Mouse (Mus musculus): ENCODE data around the gene Rexo1. TPM values are rescaled to one million over a fixed set of nuclear protein-coding genes. Genes with fewer than 3 reads are reported as not detected.

Rexo1 gene
- polyA plus RNA-seq, 1 experiment from 2014 or later: 17.7 TPM

DNA sequence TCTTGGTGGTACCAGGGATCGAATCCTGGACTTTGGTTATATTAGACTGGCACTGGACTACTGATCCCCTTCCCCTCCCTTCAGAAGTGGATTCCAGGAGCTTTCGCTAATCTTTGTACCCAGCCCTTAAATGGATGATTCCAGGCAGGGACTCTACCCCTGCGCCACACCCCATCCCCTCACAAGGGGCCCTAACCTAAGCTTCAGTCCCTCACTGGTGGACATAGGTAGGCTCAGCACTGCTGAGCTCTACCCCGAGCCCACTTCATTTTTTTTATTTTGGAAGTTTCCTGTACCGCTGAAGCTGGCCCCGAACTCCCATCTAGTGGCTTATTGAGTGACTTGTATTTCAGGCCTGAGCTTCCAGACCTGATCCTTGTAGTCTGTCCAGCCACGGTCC, 42.0 kb upstream of the Rexo1 start:
- H3K27me3 ChIP-seq (replicated peaks): no peaks in the 10 kb centered on the region
- H3K9me3 ChIP-seq: no peaks in the 10 kb centered on the region
- peak overlapping the region; percentile 87 for H3K27ac ChIP-seq (replicated peaks)
- WGBS: 28% methylated on average over 7 of the region's 7 CpGs
- peak overlapping the region; percentile 94 for H3K4me2 ChIP-seq
- peaks cover 26% of the 10 kb centered on the region for H3K36me3 ChIP-seq
- H3K9ac ChIP-seq: peak overlapping the region; percentile 89
- peak overlapping the region; percentile 87 for H3K4me3 ChIP-seq
- ATAC-seq (ENCODE audit: extremely low read depth, insufficient number of reproducible peaks, low FRiP score, low TSS enrichment): no peak
- H3K4me1 ChIP-seq: peaks cover 30% of the 10 kb centered on the region

DNA sequence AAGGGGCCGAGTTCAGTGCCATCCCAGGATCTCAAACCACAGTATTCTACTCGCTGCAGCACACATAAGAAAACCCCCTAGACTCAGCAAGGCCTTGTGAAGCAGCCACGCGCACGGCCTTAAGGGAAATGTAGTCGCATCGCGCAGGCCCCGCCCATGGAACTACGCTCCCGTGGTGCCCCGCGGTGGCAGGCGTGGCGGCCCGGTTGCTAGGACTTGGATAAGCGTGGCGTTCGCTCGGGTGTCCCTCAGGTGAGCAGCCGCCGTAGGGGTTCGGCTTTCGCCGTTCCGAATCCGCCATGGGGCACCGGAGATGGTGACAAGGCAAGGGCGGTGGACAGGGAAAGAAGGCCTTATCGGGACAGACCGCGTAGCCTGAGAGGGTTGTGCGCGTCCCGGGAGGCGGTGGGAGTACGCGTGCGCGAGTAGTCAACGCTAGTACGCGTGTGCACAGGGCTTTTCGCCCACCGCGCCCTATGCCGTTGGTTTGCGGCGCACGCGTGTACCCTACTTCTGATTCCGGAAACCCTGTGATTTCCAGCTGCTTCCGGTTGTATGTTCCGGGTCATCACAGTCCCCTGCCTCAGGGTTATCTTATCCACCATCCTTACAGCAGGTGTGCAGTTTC, 41.5 kb upstream of the Rexo1 start, which contains the start of the genes Scamp4 and Adat3:
Gene Scamp4 (plus strand): TSS at position 175 of the 628 bp plus-strand sequence.
Gene Adat3 (plus strand): TSS at position 183 of the 628 bp plus-strand sequence.
- peak; percentile 80 for ATAC-seq (ENCODE audit: extremely low read depth, insufficient number of reproducible peaks, low FRiP score, low TSS enrichment)
- Histone ChIP-seq H3K9ac (peak within 1 kb of the TSS; percentile 89), H3K9me3 (no peaks in the 10 kb centered on the region), H3K27me3 (replicated peaks) (no peaks in the 10 kb centered on the region), H3K4me2 (peak within 1 kb of the TSS; percentile 94), H3K27ac (replicated peaks) (peak within 1 kb of the TSS; percentile 87), H3K4me1 (peaks cover 30% of the 10 kb centered on the region), H3K36me3 (peaks cover 21% of the 10 kb centered on the region), H3K4me3 (peak within 1 kb of the TSS; percentile 87)
- WGBS: under 1% methylated on average over 54 of the region's 54 CpGs

DNA sequence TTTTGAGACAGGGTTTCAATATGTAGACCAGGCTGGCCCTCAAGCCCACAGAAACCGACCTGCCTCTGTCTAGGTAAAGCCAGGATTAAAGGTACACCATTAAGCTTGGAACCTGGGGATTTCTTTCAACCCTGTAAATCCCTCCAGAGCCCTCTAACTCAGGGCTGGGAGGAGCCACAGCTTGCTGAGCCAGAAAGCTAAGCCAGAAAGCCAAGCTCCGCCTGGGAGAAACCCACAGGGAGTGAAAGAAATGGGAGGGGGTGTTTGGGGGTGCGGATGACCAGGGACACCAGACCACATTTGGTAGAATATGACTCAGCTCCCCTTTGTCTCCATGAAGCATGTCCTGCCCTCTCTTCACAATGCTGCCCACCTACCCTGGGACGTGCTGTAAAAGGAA, 35.0 kb upstream of the Rexo1 start:
- Histone ChIP-seq H3K4me1 (no peaks in the 10 kb centered on the region), H3K4me3 (no peak overlapping the region), H3K4me2 (no peak overlapping the region), H3K9me3 (no peaks in the 10 kb centered on the region), H3K36me3 (no peaks in the 10 kb centered on the region), H3K27ac (replicated peaks) (no peak overlapping the region), H3K9ac (no peak overlapping the region), H3K27me3 (replicated peaks) (no peaks in the 10 kb centered on the region)
- WGBS: 34% methylated on average over 4 of the region's 4 CpGs
- no peak for ATAC-seq (ENCODE audit: extremely low read depth, insufficient number of reproducible peaks, low FRiP score, low TSS enrichment)

DNA sequence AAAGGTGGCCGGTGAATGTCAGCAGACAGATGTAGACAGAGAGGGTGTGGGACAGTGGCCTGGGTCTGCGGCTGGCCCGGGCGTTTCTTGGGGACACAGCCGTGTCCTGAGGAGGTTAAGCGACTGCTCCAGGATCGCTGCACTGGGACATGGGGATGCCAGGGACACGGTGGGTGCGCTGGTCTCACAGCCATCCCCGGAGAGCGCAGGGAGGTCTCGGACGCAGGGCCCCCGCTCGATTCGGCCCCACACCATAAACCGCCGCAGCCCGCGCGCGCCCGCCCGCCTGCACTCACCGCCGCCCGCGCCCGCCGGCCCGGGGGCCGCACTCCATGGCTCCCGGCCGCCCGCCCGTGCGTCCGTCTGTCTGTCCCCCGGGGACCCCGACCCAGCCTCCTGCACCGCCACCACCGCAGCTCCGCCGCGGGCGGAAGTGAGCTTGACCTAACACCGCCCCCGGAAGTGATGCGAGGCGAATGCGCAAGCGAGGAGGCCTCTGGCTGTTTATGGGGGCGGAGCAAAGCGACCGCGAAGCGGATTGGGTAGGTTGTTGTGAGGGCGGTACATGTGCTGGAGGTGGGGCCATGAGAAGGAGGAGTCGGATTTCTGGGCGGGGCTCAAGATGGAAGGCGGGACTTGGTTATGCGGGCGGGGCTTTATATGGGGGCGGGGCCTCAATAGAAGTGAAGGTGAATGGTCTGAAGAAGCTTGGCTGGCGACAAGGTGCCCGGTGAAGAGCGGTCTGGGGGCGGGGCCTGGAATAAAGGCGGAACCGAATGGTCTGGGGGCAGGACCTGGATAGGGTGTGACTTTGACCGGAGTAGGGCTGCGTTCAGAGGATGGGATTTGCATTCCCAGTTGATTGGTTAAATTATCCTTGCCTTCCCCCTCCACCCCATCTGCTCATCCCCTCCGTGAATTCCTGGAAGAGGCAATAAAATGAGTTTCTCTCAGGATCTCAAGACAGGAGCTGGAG, 28.8 kb upstream of the Rexo1 start, which contains the start of gene Abhd17a:
Gene Abhd17a (minus strand): TSS at position 463 of the 976 bp plus-strand sequence.
- H3K4me1 ChIP-seq: peaks cover 39% of the 10 kb centered on the region
- peak within 1 kb of the TSS; percentile 92 for H3K4me3 ChIP-seq
- peak within 1 kb of the TSS; percentile 98 for H3K4me2 ChIP-seq
- peak within 1 kb of the TSS; percentile 67 for H3K27ac ChIP-seq (replicated peaks)
- peak within 1 kb of the TSS; percentile 92 for H3K9ac ChIP-seq
- H3K27me3 ChIP-seq (replicated peaks): no peaks in the 10 kb centered on the region
- whole genome bisulfite sequencing: under 1% methylated on average over 73 of the region's 73 CpGs
- H3K9me3 ChIP-seq: no peaks in the 10 kb centered on the region
- ATAC-seq (ENCODE audit: extremely low read depth, insufficient number of reproducible peaks, low FRiP score, low TSS enrichment): peak; percentile 91
- H3K36me3 ChIP-seq: peaks cover 16% of the 10 kb centered on the region

DNA sequence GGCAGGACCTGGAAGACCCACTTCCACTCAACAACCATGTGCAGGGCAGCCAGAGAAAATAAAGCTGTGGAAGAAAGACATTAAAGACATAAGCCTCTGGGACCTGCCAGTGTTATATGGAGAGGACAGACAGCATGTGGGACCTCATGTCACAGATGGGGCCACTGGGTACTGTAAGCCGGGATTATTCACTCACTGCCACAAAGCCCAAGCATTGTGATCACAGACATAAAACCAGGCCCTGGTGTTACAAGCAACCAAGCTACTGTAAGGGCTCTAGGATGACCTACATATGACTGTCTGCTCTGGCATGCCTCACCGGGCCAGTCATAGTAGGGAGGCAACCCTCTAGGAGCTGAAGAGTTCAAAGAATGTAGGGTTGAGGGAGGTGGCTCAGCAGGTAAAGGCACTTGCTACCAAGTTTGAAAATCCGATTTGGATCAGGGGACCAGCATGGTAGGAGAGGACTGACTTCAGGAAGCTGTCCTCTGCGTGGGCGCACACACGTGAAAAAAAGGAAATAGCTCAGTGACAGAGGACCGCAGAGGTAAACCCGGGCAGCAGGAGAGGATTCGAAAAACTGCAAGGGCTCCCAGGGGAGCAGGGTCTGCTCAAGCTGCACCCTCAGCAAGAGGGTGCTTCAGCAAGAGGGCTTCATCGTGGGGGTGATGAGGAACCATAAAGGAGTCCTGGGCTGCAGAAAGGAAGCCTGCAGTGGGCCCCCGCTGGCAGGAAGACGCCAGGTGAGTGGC, 27.9 kb upstream of the Rexo1 start:
- 10% methylated on average over 12 of the region's 12 CpGs for WGBS
- Histone ChIP-seq H3K4me3 (peak overlapping the region; percentile 92), H3K27me3 (replicated peaks) (no peaks in the 10 kb centered on the region), H3K4me2 (peak overlapping the region; percentile 98), H3K4me1 (peaks cover 48% of the 10 kb centered on the region), H3K36me3 (peaks cover 25% of the 10 kb centered on the region), H3K9ac (peak overlapping the region; percentile 92), H3K27ac (replicated peaks) (peak overlapping the region; percentile 67), H3K9me3 (no peaks in the 10 kb centered on the region)
- ATAC-seq (ENCODE audit: extremely low read depth, insufficient number of reproducible peaks, low FRiP score, low TSS enrichment): no peak

DNA sequence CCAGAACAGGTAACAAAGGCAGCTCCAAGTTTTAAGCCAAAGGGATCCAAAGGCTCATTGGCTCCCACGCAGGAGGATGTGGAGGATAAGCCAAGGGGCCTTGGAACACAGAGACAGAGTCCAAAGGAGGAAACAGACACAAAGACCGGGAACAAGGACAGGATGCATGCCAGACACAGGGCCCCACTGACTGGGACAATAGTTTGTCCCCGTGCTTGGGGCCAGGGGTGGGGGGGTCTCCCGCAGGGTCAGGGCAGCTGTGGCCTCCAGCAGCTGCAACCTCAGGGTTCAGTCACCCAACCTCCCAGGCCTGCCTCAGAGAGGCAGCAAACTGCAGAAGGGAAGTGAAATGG, 25.9 kb upstream of the Rexo1 start:
- H3K9me3 ChIP-seq: no peaks in the 10 kb centered on the region
- peak overlapping the region; percentile 50 for H3K4me2 ChIP-seq
- ATAC-seq (ENCODE audit: extremely low read depth, insufficient number of reproducible peaks, low FRiP score, low TSS enrichment): no peak
- peak overlapping the region; percentile 86 for H3K27ac ChIP-seq (replicated peaks)
- 45% methylated on average over 4 of the region's 4 CpGs for WGBS
- peaks cover 42% of the 10 kb centered on the region for H3K36me3 ChIP-seq
- H3K9ac ChIP-seq: peak overlapping the region; percentile 64
- H3K4me3 ChIP-seq: peak overlapping the region; percentile 24
- H3K4me1 ChIP-seq: peaks cover 55% of the 10 kb centered on the region
- no peaks in the 10 kb centered on the region for H3K27me3 ChIP-seq (replicated peaks)

DNA sequence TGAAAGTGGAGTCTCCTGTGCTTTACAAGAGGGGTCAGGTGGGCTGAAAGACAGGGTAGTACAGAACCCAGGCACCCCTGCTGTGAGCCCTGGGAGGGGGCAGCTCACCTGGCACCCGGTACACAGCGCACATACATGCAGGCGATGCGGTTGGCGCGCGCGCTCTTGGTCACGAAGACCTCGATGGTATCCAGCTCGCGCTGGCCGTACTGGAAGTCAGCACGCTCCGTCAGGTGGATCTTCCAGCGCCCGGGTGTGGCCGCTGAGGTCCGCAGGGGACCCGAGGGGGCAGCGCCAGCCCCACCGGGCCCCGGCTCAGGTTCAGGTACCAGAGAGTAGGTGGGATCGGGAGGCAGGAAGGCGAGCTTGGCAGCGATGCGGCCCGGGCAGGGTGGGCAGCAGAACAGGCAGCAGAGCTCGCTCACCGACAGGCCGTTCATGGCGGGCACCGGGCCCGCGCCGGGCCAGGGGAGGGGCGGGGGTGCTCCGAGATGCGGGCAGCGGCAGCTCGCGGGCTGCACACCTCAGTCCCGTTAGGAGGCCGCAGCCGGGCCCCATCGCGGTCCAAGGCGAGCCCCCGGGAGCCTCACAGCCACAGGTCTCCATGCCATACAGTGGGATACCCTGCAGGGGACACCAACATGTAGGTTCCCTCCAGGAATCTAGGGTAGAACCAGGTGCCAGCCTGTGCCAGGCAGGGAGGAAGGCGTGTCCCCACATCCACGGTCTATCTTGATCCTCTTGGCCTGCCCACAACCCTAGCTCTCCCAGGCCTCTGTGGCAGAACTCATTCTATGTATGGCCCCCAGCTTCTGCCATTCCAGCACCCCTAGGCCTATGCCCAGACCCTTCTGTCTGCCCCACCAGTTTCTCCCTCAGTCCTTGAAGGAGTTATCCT, 25.3 kb upstream of the Rexo1 start:
- H3K4me1 ChIP-seq: peaks cover 55% of the 10 kb centered on the region
- peak overlapping the region; percentile 64 for H3K9ac ChIP-seq
- peak overlapping the region; percentile 24 for H3K4me3 ChIP-seq
- H3K9me3 ChIP-seq: no peaks in the 10 kb centered on the region
- H3K4me2 ChIP-seq: peak overlapping the region; percentile 50
- peak overlapping the region; percentile 86 for H3K27ac ChIP-seq (replicated peaks)
- 84% methylated on average over 46 of the region's 51 CpGs for WGBS
- peaks cover 48% of the 10 kb centered on the region for H3K36me3 ChIP-seq
- no peak for ATAC-seq (ENCODE audit: extremely low read depth, insufficient number of reproducible peaks, low FRiP score, low TSS enrichment)
- H3K27me3 ChIP-seq (replicated peaks): no peaks in the 10 kb centered on the region

DNA sequence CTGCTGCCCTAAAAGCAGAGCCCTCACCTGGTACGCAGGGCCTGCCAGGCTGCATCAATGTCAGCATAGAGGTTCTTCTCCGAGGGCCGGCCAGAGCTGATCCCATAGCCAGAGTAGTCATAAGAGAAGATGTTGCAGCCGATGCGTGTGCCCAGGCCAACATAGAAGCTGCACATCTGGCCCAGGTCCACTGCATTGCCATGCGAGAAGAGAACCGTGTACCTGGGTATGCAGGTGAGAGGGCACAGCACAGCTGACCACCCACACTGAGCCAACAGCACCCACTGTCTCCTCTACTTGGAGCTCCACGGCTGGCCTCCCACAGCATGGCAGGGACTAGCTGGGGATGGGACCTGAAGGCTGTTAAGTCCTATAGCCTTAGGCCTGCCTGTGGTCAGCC, 24.2 kb upstream of the Rexo1 start:
- H3K27ac ChIP-seq (replicated peaks): peak overlapping the region; percentile 86; the same call in 1 of the 2 replicates
- H3K36me3 ChIP-seq: peaks cover 55% of the 10 kb centered on the region

DNA sequence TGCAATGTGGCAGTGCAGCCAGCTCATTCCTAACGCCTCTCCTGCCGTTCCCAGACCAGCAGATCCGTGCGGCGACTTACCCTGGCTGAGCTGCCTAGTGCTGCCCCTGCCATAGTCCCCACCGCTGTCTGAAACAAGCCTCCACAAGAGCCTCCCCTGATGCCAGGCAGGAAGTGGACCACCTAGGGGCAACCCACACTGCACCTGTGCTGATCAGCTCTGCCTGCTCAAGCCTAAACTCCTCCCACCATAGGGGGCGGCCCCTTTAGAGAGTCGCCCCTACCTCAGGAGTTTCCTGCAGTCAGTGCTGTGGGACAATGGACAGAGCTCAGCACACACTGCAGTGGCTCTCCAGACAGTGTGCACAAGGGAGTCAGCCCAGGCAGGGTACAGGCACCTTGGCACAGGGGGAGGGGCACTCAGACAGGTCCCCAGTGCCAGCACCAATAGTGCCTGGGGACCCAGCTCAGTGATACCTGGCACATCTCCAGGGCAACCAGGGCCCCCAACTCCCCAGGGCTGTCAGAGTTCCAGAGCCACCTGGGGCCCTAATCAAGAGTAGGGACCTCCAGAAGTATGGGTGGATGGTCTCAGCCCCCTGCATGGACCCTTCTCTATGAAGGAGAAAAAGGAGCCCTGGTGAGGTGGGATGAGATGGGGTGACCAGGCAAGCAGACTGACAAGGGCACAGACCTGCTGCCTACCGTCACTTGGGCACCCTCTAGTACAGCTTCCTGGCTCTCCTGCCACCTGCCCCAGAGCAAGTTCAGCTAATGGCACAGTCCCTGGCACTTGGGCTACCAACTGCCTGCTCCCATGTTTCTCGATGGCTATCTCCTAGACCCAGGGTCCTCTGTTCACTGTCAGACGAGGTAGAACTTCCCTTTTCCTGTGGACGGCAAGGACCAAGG, 23.5 kb upstream of the Rexo1 start:
- peak overlapping the region; percentile 64 for H3K9ac ChIP-seq
- no peak for ATAC-seq (ENCODE audit: extremely low read depth, insufficient number of reproducible peaks, low FRiP score, low TSS enrichment)
- no peak overlapping the region for H3K4me3 ChIP-seq
- no peaks in the 10 kb centered on the region for H3K27me3 ChIP-seq (replicated peaks)
- H3K4me2 ChIP-seq: peak overlapping the region; percentile 50
- H3K36me3 ChIP-seq: peaks cover 55% of the 10 kb centered on the region
- no peaks in the 10 kb centered on the region for H3K9me3 ChIP-seq
- peaks cover 55% of the 10 kb centered on the region for H3K4me1 ChIP-seq
- H3K27ac ChIP-seq (replicated peaks): peak overlapping the region; percentile 2; the same call in 1 of the 2 replicates
- WGBS: 67% methylated on average over 12 of the region's 12 CpGs

More for the DNA sequence above, 24.2 kb upstream of the Rexo1 start:
- peaks cover 55% of the 10 kb centered on the region for H3K4me1 ChIP-seq
- peak overlapping the region; percentile 24 for H3K4me3 ChIP-seq
- no peaks in the 10 kb centered on the region for H3K9me3 ChIP-seq
- peak overlapping the region; percentile 64; the same call in 1 of the 2 replicates for H3K9ac ChIP-seq
- no peak for ATAC-seq (ENCODE audit: extremely low read depth, insufficient number of reproducible peaks, low FRiP score, low TSS enrichment)
- WGBS: 91% methylated on average over 8 of the region's 8 CpGs
- H3K4me2 ChIP-seq: peak overlapping the region; percentile 50
- no peaks in the 10 kb centered on the region for H3K27me3 ChIP-seq (replicated peaks)
